Mouse (Mus musculus): ENCODE results near the gene AB124611. TPM values are rescaled to one million over a fixed set of nuclear protein-coding genes. Genes with fewer than 3 reads are reported as not detected.
"Not testable (repeated sequence)": the region's sequence is repeated elsewhere in the genome, so short reads cannot be mapped to it uniquely, and the experiment has no call there.

Gene AB124611
- polyA plus RNA-seq, 1 experiment from 2014 or later = 3.8 TPM

DNA sequence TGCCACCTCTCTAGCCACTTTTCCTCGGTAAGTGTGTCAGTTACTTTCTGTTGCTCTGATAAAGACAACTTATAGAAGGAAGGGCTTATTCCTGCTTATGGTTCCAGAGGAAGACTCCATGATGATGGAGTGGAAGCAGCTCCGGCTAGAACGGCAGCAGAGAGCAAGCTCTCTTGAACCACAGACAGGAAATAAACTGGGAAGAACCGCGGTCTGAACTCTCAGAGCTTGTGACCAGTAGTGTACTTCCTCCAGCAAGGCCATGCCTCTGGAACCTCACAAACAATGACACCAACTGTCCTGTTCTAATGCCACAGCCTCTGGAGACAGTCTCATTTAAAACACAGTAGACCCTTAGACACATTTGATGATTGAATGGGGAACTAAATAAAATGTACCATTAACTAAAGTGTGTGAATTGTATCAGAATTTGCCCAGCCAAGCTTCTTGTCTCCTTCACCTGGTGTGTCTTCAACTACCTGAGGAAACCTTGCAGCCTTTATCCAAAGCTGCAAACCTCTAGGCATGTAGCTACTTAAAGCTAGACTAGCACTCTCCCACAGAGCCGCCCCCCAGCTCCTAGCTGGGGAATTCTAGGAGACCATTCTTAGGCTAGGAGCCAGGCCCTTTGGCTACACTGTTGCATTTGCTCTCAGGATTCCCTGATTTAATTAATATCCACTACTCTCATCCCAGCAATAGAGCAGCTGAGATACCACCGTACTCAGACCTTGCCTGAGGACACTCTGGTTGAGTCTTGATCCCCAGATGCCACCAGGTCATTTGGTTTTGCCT is 637 bp upstream of the AB124611 start:
- H3K27ac ChIP-seq (ENCODE audit: low read depth) = no peak overlapping the region
- WGBS = 78% methylated on average over 7 of the region's 7 CpGs
- H3K4me2 ChIP-seq = no peak overlapping the region
- no peak for DNase-seq
- no peak for ATAC-seq (ENCODE audit: insufficient read depth)
- no peak overlapping the region for H3K9ac ChIP-seq
- no peaks in the 10 kb centered on the region for H3K9me3 ChIP-seq (ENCODE audit: low read depth, low read length)
- H3K27me3 ChIP-seq (ENCODE audit: insufficient read depth, low read length) = no peaks in the 10 kb centered on the region
- no peak overlapping the region for H3K4me3 ChIP-seq (ENCODE audit: low read depth, low read length)
- TF ChIP-seq CTCF (IDR thresholded peaks at IDR 0.05; ENCODE audit: low read depth) = no peak
- no peaks in the 10 kb centered on the region for H3K36me3 ChIP-seq (ENCODE audit: insufficient read depth)
- no peaks in the 10 kb centered on the region for H3K4me1 ChIP-seq (ENCODE audit: insufficient read depth)

DNA sequence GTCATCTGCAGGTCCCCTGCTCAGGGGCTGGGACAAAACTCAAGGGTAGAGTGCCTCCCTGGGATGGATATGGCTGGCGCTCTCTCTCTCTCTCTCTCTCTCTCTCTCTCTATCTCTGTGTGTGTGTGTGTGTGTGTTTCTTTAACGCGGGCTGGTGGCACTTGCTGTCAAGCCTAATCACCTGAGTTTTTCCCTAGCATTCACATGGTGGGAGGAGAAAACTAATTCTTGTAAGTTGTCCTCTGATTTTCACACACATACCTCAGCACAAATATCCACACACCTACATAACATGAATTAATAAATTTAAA is 613 bp downstream of the AB124611 start:
- no peak overlapping the region for H3K9ac ChIP-seq
- TF ChIP-seq CTCF (IDR thresholded peaks at IDR 0.05; ENCODE audit: low read depth) = no peak
- no peak overlapping the region for H3K4me3 ChIP-seq (ENCODE audit: low read depth, low read length)
- no peaks in the 10 kb centered on the region for H3K27me3 ChIP-seq (ENCODE audit: insufficient read depth, low read length)
- no peaks in the 10 kb centered on the region for H3K36me3 ChIP-seq (ENCODE audit: insufficient read depth)
- no peak for ATAC-seq (ENCODE audit: insufficient read depth)
- no peak overlapping the region for H3K4me2 ChIP-seq
- 77% methylated on average over 3 of the region's 3 CpGs for WGBS
- no peak for DNase-seq
- H3K4me1 ChIP-seq (ENCODE audit: insufficient read depth) = no peaks in the 10 kb centered on the region
- H3K9me3 ChIP-seq (ENCODE audit: low read depth, low read length) = no peaks in the 10 kb centered on the region
- H3K27ac ChIP-seq (ENCODE audit: low read depth) = no peak overlapping the region

DNA sequence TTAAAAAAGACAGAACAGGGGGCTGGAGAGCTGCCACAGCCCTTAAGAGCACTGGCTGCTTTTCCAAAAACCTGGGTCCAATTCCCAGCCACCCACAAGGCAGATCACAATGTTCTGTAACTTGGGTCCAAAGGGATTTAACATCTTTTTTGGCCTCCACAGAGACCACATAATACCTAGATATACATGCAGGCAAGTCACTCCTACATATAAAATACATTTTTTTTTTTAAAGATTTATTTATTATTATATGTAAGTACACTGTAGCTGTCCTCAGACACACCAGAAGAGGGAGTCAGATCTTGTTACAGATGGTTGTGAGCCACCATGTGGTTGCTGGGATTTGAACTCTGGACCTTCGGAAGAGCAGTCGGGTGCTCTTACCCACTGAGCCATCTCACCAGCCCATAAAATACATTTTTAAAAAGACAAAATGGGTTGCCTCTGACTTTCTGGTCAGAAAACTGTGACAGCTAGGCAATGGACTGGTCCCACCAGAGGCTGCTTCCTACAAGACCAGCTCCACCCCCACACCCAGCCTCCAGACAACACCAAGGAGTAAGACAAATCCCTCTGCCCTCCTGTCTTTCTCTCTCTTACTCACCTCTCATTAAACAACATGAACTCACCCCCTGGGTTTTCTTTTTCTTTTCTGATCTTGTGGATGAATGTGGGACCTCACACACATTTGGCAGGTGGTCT is 1.3 kb downstream of the AB124611 start:
- WGBS = 87% methylated on average over 2 of the region's 2 CpGs
- Histone ChIP-seq H3K4me3 (ENCODE audit: low read depth, low read length) (no peak overlapping the region), H3K4me2 (no peak overlapping the region)

GRCm38 (mm10) chr9:21527917-21528324 is 1.9 kb downstream of the AB124611 start:
- no peak overlapping the region for H3K4me2 ChIP-seq
- DNase-seq = no peak
- H3K4me1 ChIP-seq (ENCODE audit: insufficient read depth) = no peaks in the 10 kb centered on the region
- no peaks in the 10 kb centered on the region for H3K27me3 ChIP-seq (ENCODE audit: insufficient read depth, low read length)
- WGBS = 59% methylated on average over 1 of the region's 1 CpGs
- H3K9me3 ChIP-seq (ENCODE audit: low read depth, low read length) = no peaks in the 10 kb centered on the region
- H3K9ac ChIP-seq = no peak overlapping the region
- TF ChIP-seq CTCF (IDR thresholded peaks at IDR 0.05; ENCODE audit: low read depth) = no peak
- ATAC-seq (ENCODE audit: insufficient read depth) = no peak
- no peaks in the 10 kb centered on the region for H3K36me3 ChIP-seq (ENCODE audit: insufficient read depth)
- H3K4me3 ChIP-seq (ENCODE audit: low read depth, low read length) = no peak overlapping the region
- no peak overlapping the region for H3K27ac ChIP-seq (ENCODE audit: low read depth)

More for the DNA sequence above, 1.3 kb downstream of the AB124611 start:
- H3K27ac ChIP-seq (ENCODE audit: low read depth) = no peak overlapping the region
- H3K9ac ChIP-seq = no peak overlapping the region
- no peak for TF ChIP-seq CTCF (IDR thresholded peaks at IDR 0.05; ENCODE audit: low read depth)
- no peaks in the 10 kb centered on the region for H3K36me3 ChIP-seq (ENCODE audit: insufficient read depth)
- H3K4me1 ChIP-seq (ENCODE audit: insufficient read depth) = no peaks in the 10 kb centered on the region
- DNase-seq = no peak
- no peak for ATAC-seq (ENCODE audit: insufficient read depth)
- no peaks in the 10 kb centered on the region for H3K27me3 ChIP-seq (ENCODE audit: insufficient read depth, low read length)
- no peaks in the 10 kb centered on the region for H3K9me3 ChIP-seq (ENCODE audit: low read depth, low read length)

- TF ChIP-seq CTCF (IDR thresholded peaks at IDR 0.05; ENCODE audit: low read depth) = no peak
- no peak overlapping the region for H3K4me2 ChIP-seq
- H3K4me1 ChIP-seq (ENCODE audit: insufficient read depth) = no peaks in the 10 kb centered on the region
- H3K27ac ChIP-seq (ENCODE audit: low read depth) = no peak overlapping the region
- WGBS = 90% methylated on average over 14 of the region's 14 CpGs
- ATAC-seq (ENCODE audit: insufficient read depth) (no peak), DNase-seq (no peak)
- no peaks in the 10 kb centered on the region for H3K27me3 ChIP-seq (ENCODE audit: insufficient read depth, low read length)
- H3K9me3 ChIP-seq (ENCODE audit: low read depth, low read length) = no peaks in the 10 kb centered on the region
- no peak overlapping the region for H3K4me3 ChIP-seq (ENCODE audit: low read depth, low read length)
- no peak overlapping the region for H3K9ac ChIP-seq
- no peaks in the 10 kb centered on the region for H3K36me3 ChIP-seq (ENCODE audit: insufficient read depth)
These were observed 10.5 kb downstream of the AB124611 start for GRCm38 (mm10) chr9:21536501-21536900.

GRCm38 (mm10) chr9:21537009-21537408 is 11.0 kb downstream of the AB124611 start:
- WGBS = 67% methylated on average over 4 of the region's 4 CpGs
- Histone ChIP-seq H3K27ac (ENCODE audit: low read depth) (no peak overlapping the region), H3K27me3 (ENCODE audit: insufficient read depth, low read length) (no peaks in the 10 kb centered on the region), H3K4me3 (ENCODE audit: low read depth, low read length) (no peak overlapping the region), H3K36me3 (ENCODE audit: insufficient read depth) (no peaks in the 10 kb centered on the region), H3K9ac (no peak overlapping the region), H3K9me3 (ENCODE audit: low read depth, low read length) (no peaks in the 10 kb centered on the region), H3K4me2 (no peak overlapping the region), H3K4me1 (ENCODE audit: insufficient read depth) (no peaks in the 10 kb centered on the region)
- no peak for TF ChIP-seq CTCF (IDR thresholded peaks at IDR 0.05; ENCODE audit: low read depth)
- ATAC-seq (ENCODE audit: insufficient read depth) (no peak), DNase-seq (no peak)

- ATAC-seq (ENCODE audit: insufficient read depth) (no peak), DNase-seq (no peak)
- no peak for TF ChIP-seq CTCF (IDR thresholded peaks at IDR 0.05; ENCODE audit: low read depth)
- Histone ChIP-seq H3K4me2 (no peak overlapping the region), H3K9ac (no peak overlapping the region), H3K27ac (ENCODE audit: low read depth) (no peak overlapping the region), H3K4me3 (ENCODE audit: low read depth, low read length) (no peak overlapping the region), H3K27me3 (ENCODE audit: insufficient read depth, low read length) (no peaks in the 10 kb centered on the region), H3K9me3 (ENCODE audit: low read depth, low read length) (no peaks in the 10 kb centered on the region), H3K36me3 (ENCODE audit: insufficient read depth) (no peaks in the 10 kb centered on the region), H3K4me1 (ENCODE audit: insufficient read depth) (no peaks in the 10 kb centered on the region)
- 67% methylated on average over 7 of the region's 7 CpGs for WGBS
These were observed 14.2 kb downstream of the AB124611 start for GRCm38 (mm10) chr9:21539981-21540753.

GRCm38 (mm10) chr9:21542001-21542400 is 16.0 kb downstream of the AB124611 start:
- not testable (repeated sequence) for H3K4me1 ChIP-seq (ENCODE audit: insufficient read depth); H3K9me3 ChIP-seq (ENCODE audit: low read depth, low read length); H3K36me3 ChIP-seq (ENCODE audit: insufficient read depth); H3K27me3 ChIP-seq (ENCODE audit: insufficient read depth, low read length); H3K4me3 ChIP-seq (ENCODE audit: low read depth, low read length); ATAC-seq (ENCODE audit: insufficient read depth); H3K9ac ChIP-seq; H3K4me2 ChIP-seq; DNase-seq; H3K27ac ChIP-seq (ENCODE audit: low read depth)
- 85% methylated on average over 2 of the region's 2 CpGs for WGBS

All from lung, embryonic 14.5 days (tissue).